Mouse (Mus musculus) left cerebral cortex, postnatal 36 days (tissue): ENCODE results near the gene Rarg. TPM values are rescaled to one million over a fixed set of nuclear protein-coding genes. Genes with fewer than 3 reads are reported as not detected.

Experiments used
- DNase-seq, 2 experiments: peaks; one replicate each; pipeline ENCODE4 v3.0.0; 2021 to 2022; ENCODE audit warnings: low spot score in 2 of 2, mixed read lengths in 1 of 2
- intact Hi-C: fragments of 180-260 bp; cut with DNase I; formaldehyde crosslinking; loops from one replicate; pipeline ENCODE4 v1.15.1; 2025
- total RNA-seq, 2 experiments: library from RNA; stranded (reverse); gene quantifications; 2 replicates each; pipeline ENCODE4 v1.2.3; 2021

Rarg gene
- 10 to 100 TPM; 13.1 to 13.9 TPM for total RNA-seq

DNA sequence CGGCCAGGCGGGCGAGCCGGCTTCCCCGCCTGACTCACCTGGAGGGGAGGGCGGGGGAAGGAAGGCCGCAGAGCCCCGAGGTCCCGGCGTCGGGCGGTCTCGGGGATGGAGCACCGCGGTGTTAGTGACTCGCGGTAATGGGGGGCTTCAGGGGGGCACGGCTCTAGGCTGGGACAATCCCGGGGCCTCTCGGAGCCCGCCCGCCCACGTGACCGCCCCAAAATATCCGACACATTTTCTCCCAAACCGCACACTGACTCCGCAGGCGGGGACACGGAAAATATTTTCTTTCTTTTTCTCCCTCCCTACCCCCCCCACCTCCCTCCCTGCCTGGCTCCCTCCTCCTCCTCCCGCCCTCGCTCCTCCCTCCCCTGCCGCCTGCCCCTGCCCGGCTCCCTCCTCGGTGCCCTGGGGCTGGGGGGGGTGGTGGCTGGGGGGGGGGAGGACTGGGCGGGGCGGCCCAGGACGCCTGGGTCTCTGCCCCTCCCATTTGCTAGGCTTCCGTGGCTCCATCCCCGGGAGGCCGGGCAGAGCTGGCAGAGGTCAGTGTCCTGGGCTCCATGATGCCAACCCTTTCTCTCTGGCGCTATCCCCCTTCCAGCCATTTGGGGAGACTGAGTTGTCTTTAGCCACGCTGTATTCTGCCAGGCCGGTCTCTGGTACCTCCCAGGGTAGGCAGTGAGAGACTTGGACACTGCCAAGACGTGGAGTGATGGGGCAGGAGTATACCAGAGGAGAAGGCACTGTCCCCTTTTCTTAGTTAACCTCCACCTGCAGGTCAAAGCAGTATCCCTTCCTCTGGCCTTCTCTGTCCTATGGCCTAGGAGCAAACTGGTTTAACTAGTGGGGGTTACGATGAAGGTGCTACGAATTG, at the start of gene Rarg:
TSS of gene Rarg (minus strand) at position 316 of the 874 bp plus-strand sequence.
- intact Hi-C loops = no loop called here
- DNase-seq = peak; percentile 39 to 44

- intact Hi-C loops = no loop called here
- no peak for DNase-seq
Observed at GRCm38 (mm10) chr15:102302542-102302941, 45.2 kb upstream of the Rarg start.

DNA sequence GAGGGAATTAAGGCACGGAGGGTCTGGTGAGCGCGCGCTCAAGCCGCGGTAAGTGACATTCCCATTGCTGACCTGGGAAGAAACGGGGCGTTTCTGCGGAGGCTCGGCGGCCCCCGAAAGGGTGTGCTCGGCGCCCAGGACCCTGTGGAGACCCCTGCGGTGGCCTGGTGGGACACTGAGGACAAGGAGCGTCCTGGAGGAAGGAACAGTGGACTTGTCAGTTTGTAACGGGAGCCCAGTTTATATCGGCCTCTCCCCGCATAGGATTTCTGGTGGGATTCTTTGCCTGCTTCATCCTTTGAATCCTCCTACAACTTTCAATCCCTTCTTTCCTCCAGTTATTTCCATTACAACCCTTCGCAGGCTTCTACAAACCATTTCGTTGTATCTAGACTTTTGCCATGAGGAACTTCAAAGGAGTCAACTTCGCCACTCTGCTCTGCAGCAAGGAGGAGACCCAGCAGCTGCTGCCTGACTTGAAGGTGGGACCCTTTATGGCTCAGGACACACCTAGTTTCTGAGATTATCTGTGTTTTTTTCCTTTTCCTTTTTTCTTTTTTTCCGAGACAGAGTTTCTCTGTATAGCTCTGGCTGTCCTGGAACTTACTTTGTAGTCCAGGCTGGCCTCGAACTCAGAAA, 39.2 kb upstream of the Rarg start:
- DNase-seq = no peak
- intact Hi-C loops = no loop called here

DNA sequence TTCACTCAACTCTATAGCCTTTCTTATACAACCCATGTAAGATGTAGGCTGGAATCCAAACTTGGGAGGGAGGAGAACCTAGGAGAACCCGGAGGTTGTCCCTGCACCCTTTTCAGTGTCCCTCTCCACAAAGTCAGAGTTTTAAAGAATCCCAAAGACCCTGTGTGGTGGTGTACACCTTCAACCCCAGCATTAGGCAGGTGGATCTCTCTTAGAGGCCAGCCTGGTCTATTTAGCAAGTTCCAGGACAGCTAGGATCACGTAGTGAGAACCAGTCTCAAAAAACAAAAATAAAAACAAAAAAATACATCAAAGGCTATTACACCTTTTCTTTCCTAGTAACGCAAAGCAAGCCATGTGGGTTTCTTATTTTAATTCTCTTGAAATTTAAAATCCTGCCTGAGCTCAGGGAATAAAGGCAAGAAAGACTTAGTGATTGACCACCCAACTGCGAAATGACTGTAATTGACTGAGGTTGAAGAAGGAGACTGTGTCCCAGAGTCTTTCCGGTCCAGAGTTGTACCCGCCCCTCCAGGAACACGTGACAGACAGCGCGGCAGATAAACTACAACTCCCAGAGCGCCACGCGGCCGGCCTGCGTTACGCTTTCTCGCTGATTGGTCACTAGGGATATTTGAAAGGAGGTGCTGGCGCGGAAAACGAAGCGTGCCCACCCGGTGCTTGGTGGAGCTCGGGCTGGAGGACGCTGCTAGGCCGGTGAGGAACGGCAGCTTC, 38.5 kb upstream of the Rarg start, which contains the start of gene Espl1:
TSS of gene Espl1 (plus strand) at position 634 of the 735 bp plus-strand sequence.
- intact Hi-C loops = no loop called here
- DNase-seq = peak; percentile 87 to 90

- intact Hi-C loops = no loop called here
- DNase-seq = no peak
Observed at GRCm38 (mm10) chr15:102287395-102287794, 30.1 kb upstream of the Rarg start.

DNA sequence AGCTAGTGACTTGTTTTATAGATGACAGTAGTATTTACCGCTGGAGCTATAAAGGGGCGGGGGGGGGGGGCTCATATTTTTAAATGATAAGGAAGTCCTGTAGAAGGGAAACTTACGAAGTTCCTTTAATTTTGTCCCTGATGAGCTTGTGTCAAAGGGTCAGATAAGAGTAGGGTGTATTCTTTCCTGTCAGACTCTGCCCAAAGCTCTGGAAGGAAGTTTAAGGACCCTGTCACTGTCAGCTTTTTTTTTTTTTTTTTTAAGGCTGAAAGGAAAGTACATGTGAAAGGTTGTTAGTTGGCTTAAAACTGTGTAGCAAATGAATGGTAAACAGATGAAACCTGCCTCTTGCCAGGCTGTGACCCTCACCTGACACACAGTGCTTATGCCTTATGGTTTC, 26.3 kb upstream of the Rarg start:
- no peak for DNase-seq
- intact Hi-C loops = loop anchor here (5.0 kb wide), 1 partner anchor 34 kb away; no protein-coding TSS in a partner anchor

DNA sequence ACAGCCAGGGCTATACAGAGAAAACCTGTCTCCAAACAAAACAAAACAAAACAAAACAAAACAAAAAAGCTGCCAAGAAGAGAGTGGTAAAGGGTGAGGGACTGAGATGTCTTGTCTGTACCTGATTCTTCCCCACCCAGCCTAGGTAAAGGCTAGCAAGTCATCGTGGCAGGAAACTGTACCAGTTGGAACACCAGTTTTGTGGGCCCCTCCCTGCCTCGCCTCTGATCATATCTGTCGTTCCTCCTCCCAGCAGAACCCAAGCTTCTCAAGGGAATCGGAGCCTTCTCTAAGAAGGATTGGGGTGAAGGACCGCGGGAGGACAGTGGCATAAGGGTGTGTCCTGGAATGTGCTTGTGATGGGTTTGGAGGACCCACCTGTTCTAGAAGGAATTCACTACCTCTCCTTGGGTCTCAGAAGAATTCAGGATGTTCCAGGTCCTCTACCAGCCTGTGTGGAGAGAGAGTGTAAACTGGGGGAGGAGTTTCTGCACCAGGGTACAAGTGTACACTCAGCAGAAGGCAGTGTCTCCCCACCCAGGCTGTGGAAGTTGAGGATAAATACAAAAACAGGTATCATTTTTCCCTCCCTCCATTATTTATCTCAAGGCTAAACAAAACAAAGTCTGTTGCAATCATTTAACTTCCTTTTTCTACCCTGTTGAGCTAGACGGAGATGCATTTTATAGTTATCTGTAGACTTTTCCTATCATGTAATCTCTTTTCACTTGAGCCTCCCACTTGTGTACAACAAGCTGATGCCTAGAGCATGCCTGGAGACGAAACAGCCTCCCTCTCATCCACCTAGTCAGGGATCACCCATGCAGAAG, 25.4 kb upstream of the Rarg start:
- DNase-seq = no peak
- intact Hi-C loops = loop anchor here (5.0 kb wide), 1 partner anchor 35 kb away; no protein-coding TSS in a partner anchor

GRCm38 (mm10) chr15:102280623-102281022, 23.3 kb upstream of the Rarg start:
- intact Hi-C loops = loop anchor here (5.0 kb wide), 1 partner anchor 37 kb away; no protein-coding TSS in a partner anchor
- no peak for DNase-seq

DNA sequence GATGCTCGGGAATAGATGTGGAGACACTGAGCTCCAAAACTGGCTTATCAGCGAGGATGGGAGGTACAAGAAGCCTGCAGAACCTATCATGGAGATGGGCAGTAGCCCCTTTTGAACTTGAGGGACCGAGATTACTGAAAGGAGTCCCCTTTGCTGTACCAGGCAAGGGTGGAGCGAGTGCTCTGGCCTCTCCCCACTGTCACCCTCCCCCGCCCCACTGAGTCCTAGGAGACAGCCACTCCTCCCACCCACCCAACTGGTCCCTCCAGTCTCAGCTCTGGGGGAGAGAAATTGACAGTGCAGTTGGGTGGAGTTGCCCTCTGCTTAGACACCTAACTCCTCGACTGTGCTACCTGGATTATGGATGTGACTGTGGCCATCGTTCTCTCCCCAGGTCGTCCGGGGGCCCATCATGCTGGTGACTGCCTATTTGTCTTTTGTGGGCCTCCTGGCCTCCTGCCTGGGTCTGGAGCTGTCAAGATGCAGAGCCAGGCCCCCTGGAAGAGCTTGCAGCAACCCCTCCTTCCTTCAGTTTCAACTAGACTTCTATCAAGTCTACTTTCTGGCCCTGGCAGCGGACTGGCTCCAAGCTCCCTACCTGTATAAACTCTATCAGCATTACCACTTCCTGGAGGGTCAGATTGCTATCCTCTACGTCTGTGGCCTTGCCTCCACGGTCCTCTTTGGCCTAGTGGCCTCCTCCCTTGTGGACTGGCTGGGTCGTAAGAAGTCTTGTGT, 22.6 kb upstream of the Rarg start:
- intact Hi-C loops = loop anchor here (2.0 to 5.0 kb wide), 2 partner anchors 33 to 37 kb away; no protein-coding TSS in a partner anchor
- DNase-seq = no peak

- DNase-seq = peak; percentile 87 to 88
- intact Hi-C loops = loop anchor here (2.0 kb wide), 1 partner anchor 32 kb away; no protein-coding TSS in a partner anchor
Observed at GRCm38 (mm10) chr15:102279092-102279782, 21.9 kb upstream of the Rarg start, which contains the start of gene Mfsd5. Mfsd5 (plus strand) TSS chr15:102279454.

DNA sequence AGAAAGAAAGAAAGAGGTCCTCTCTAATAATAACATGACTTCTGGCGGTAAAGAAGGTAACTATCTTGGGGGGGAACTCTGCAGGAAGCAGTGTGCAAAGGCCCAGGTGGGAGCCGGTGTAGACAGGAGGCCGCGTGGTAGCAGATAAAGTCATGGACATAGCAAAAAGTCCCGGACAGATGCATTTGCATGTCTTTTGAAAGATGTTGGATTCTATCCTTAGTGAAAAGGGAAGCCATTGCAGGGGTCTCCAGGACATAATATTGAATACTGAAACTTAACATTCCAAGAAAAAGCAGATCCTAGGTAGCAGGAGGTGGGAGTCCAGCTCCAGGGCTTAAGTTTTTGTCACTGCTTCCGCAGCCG, 21.4 kb upstream of the Rarg start:
- DNase-seq = no peak
- intact Hi-C loops = loop anchor here (2.0 kb wide), 1 partner anchor 32 kb away; no protein-coding TSS in a partner anchor

DNA sequence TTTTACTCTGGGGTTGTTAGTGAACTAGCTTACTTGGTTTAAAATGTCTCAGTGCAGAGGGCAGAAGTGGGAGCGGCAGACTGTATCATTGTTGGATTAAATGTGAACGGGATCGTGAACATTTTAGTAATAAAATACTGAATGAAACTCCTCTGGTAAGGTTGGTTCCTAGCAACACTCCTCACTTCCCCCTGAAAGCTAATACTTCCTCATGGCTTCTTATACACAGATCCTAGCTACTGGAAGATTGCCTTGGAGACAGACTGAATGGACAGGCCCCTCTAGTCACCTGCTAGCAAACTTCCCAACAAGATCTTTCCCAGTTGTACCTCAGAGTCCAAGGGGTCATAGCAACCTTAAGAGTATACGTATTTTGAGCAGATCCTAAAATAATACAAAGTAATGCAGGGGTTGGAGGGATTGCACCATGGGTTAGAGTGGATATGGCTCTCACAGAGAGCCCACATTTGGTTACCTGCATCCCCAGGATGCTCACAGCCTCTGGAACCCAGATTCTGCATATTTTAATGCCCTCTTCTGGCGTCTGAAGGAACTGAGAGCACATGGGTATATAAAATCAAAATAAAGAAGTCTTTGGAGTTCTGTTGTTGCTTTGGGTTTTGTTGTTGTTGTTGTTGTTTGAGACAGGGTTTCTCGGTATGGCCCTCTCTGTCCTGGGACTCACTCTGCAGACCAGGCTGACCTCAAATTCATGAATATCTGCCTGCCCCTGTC, 16.8 kb upstream of the Rarg start:
- intact Hi-C loops = no loop called here
- DNase-seq = no peak

GRCm38 (mm10) chr15:102271441-102271840, 14.1 kb upstream of the Rarg start:
- intact Hi-C loops = no loop called here
- no peak for DNase-seq

GRCm38 (mm10) chr15:102270274-102270960, 13.1 kb upstream of the Rarg start, which contains the start of gene Gm9918:
Gm9918 (plus strand) TSS chr15:102270563.
- intact Hi-C loops = no loop called here
- DNase-seq = no peak

GRCm38 (mm10) chr15:102265548-102265947, 8.2 kb upstream of the Rarg start:
- intact Hi-C loops = no loop called here
- DNase-seq = no peak

- no peak for DNase-seq
- intact Hi-C loops = no loop called here
Observed at GRCm38 (mm10) chr15:102263037-102263436, 5.7 kb upstream of the Rarg start.
